Mouse (Mus musculus) lung, adult 2 months (tissue): Measurements from ENCODE around the gene Dap.

ENCODE experiments used
- CTCF ChIP-seq: fragments of 200-500 bp; IDR thresholded peaks from 2 replicates; pipeline ENCODE4 v1.5.1; 2011; ENCODE audit warnings: mild to moderate bottlenecking, low read length, control low read depth; ENCODE audit not compliant: insufficient read depth
- POLR2A ChIP-seq: fragments of 200-500 bp; IDR thresholded peaks from 2 replicates; pipeline ENCODE4 v1.6.1; 2011; ENCODE audit warnings: low read depth, mild to moderate bottlenecking, control low read depth, low read length, borderline replicate concordance; ENCODE audit errors: extremely low read depth

GRCm38 (mm10) chr15:31284142-31284541 lies 60.0 kb downstream of the Dap start:
- TF ChIP-seq POLR2A (no peak), CTCF (peak; percentile 46)
